Mouse (Mus musculus): ENCODE results near the gene Baz1b. TPM values are rescaled to one million over a fixed set of nuclear protein-coding genes. Genes with fewer than 3 reads are reported as not detected.
"Not testable (repeated sequence)": the region's sequence is repeated elsewhere in the genome, so short reads cannot be mapped to it uniquely, and the experiment has no call there.

The Baz1b gene
- polyA plus RNA-seq, 1 experiment from 2014 or later: 42.9 TPM

DNA sequence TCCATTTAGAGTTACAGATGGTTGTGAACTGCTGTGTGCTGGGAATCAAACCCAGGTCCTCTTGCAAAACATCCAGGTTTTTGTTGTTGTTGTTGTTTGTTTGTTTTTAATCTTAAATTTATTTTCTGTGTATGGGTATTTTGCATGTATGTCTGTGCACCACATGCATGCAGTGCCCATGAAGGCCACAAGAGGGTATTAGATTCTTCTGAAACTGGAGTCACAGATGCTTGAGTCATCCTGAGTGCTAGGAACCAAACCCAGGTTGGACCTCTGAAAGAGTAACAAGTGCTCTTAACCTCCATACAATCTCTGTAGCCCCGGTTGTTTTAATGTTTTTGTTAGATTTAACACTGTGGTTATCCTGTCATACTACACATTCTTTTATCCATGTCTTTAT is 21.1 kb downstream of the Baz1b start:
- Histone ChIP-seq H3K36me3 (peaks cover 75% of the 10 kb centered on the region), H3K9ac (replicated peaks) (no peak overlapping the region), H3K27me3 (no peaks in the 10 kb centered on the region), H3K4me2 (replicated peaks) (no peak overlapping the region), H3K4me3 (no peak overlapping the region), H3K9me3 (no peaks in the 10 kb centered on the region), H3K27ac (replicated peaks) (no peak overlapping the region), H3K4me1 (no peaks in the 10 kb centered on the region)
- ATAC-seq (replicated peaks): no peak
- 93% methylated on average over 1 of the region's 1 CpGs for WGBS

- Histone ChIP-seq H3K27me3 (no peaks in the 10 kb centered on the region), H3K4me2 (replicated peaks) (no peak overlapping the region), H3K27ac (replicated peaks) (no peak overlapping the region), H3K4me3 (no peak overlapping the region), H3K9me3 (no peaks in the 10 kb centered on the region), H3K36me3 (peaks cover 87% of the 10 kb centered on the region), H3K9ac (replicated peaks) (no peak overlapping the region), H3K4me1 (no peaks in the 10 kb centered on the region)
- ATAC-seq (replicated peaks): no peak
- WGBS: 88% methylated on average over 6 of the region's 6 CpGs
Observed at GRCm38 (mm10) chr5:135216871-135217270, 29.8 kb downstream of the Baz1b start.

- no peak for ATAC-seq (replicated peaks)
- Histone ChIP-seq H3K27me3 (no peaks in the 10 kb centered on the region), H3K9ac (replicated peaks) (no peak overlapping the region), H3K4me2 (replicated peaks) (no peak overlapping the region), H3K4me3 (no peak overlapping the region), H3K4me1 (no peaks in the 10 kb centered on the region), H3K9me3 (no peaks in the 10 kb centered on the region), H3K27ac (replicated peaks) (no peak overlapping the region), H3K36me3 (peaks cover 89% of the 10 kb centered on the region)
Observed at GRCm38 (mm10) chr5:135220941-135221340, 33.9 kb downstream of the Baz1b start.

DNA sequence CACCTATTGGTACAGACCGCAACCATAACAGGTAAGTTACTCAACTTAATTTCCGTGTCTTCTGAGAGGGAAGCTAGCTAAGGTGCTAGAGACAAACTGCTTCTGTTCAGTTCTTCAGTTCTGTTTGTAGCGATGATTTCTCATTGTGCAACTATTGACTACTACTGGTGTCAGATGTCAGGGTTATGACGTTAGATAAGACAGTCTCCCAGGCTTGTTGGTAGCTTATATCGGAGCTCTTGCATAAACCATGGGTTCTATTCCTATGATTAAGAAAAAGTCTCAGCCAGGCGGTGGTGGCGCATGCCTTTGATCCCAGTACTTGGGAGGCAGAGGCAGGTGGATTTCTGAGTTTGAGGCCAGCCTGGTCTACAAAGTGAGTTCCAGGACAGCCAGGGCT is 35.0 kb downstream of the Baz1b start:
- WGBS: 94% methylated on average over 7 of the region's 7 CpGs
- Histone ChIP-seq H3K4me3 (no peak overlapping the region), H3K36me3 (peaks cover 85% of the 10 kb centered on the region), H3K27ac (replicated peaks) (no peak overlapping the region), H3K27me3 (no peaks in the 10 kb centered on the region), H3K4me1 (no peaks in the 10 kb centered on the region), H3K9me3 (no peaks in the 10 kb centered on the region), H3K9ac (replicated peaks) (no peak overlapping the region), H3K4me2 (replicated peaks) (no peak overlapping the region)
- ATAC-seq (replicated peaks): no peak

DNA sequence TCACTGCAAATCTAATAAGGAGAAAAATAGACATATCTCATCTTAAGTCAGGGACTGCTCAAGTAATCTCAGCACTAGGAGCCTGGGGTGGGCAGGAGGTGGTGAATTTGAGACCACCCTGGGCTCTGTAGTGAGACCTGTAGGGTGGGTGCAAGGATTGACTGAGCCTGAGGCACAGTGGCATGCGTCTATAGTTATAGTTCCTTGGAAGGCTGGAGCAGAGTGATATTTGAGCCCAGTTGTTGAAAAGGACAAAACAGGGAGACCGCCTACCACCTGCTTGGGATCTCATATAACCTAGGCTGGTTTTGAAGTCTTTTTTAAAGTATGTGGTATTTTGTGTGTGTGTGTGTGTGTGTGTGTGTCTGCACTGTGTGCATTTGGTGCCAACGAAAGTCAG is 37.1 kb downstream of the Baz1b start:
- H3K9me3 ChIP-seq: no peaks in the 10 kb centered on the region

GRCm38 (mm10) chr5:135225879-135226278 is 38.8 kb downstream of the Baz1b start:
- H3K36me3 ChIP-seq: peaks cover 86% of the 10 kb centered on the region
- not testable (repeated sequence) for H3K4me1 ChIP-seq; H3K4me3 ChIP-seq; H3K9ac ChIP-seq (replicated peaks); ATAC-seq (replicated peaks); H3K27me3 ChIP-seq; H3K27ac ChIP-seq (replicated peaks); H3K9me3 ChIP-seq; H3K4me2 ChIP-seq (replicated peaks)
- 92% methylated on average over 4 of the region's 4 CpGs for WGBS

More for the DNA sequence above, 37.1 kb downstream of the Baz1b start:
- Histone ChIP-seq H3K4me2 (replicated peaks) (no peak overlapping the region), H3K27me3 (no peaks in the 10 kb centered on the region), H3K9ac (replicated peaks) (no peak overlapping the region), H3K36me3 (peaks cover 83% of the 10 kb centered on the region), H3K27ac (replicated peaks) (no peak overlapping the region), H3K4me1 (no peaks in the 10 kb centered on the region), H3K4me3 (no peak overlapping the region)
- WGBS: 98% methylated on average over 3 of the region's 3 CpGs
- ATAC-seq (replicated peaks): no peak

- ATAC-seq (replicated peaks): no peak
- WGBS: 86% methylated on average over 4 of the region's 4 CpGs
Observed at GRCm38 (mm10) chr5:135230186-135230585, 43.1 kb downstream of the Baz1b start.

DNA sequence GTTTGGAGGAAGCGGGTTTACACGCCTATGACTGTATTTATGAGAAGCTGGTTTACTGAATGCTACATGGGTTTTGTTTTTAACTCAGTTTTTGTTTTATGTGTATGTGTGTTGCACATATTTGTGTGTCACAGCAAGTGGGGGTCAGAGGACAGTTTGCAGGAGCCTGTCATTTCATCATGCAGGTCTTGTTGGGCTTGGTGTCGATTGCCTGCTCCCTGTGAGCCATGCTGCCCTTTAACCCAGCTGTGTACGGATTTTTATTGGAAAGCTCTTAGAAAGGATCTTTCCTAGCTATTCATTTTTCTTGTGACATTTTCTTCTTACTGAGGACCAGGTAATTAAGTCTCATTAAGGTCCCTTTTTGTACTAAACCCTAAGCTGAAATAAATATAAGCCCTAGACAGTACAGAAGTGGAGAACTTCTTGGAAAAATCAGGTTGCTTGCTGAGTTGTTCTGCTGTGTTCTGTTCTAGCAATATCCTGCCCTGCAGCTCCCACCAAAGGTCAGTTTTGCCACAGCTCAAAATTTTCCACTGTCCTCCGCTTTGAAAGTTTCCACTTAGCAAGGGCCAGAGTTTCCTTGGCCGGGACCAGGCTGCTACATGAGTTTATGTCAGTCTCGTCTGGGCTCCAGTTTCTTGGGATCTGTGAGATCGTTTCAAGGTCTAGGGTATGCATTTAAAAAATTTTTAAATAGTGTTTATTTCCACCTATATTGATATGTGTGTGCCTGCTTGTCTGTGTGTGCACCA is 46.3 kb downstream of the Baz1b start:
- H3K4me3 ChIP-seq: no peak overlapping the region
- 89% methylated on average over 8 of the region's 8 CpGs for WGBS
- H3K27me3 ChIP-seq: no peaks in the 10 kb centered on the region
- H3K4me2 ChIP-seq (replicated peaks): no peak overlapping the region
- no peak overlapping the region for H3K9ac ChIP-seq (replicated peaks)
- H3K4me1 ChIP-seq: no peaks in the 10 kb centered on the region
- no peak for ATAC-seq (replicated peaks)
- peaks cover 94% of the 10 kb centered on the region for H3K36me3 ChIP-seq
- H3K9me3 ChIP-seq: no peaks in the 10 kb centered on the region
- H3K27ac ChIP-seq (replicated peaks): no peak overlapping the region

More at GRCm38 (mm10) chr5:135230186-135230585, 43.1 kb downstream of the Baz1b start:
- Histone ChIP-seq H3K4me3 (no peak overlapping the region), H3K4me1 (no peaks in the 10 kb centered on the region), H3K27ac (replicated peaks) (no peak overlapping the region), H3K4me2 (replicated peaks) (no peak overlapping the region), H3K9ac (replicated peaks) (no peak overlapping the region), H3K27me3 (no peaks in the 10 kb centered on the region), H3K36me3 (peaks cover 88% of the 10 kb centered on the region), H3K9me3 (no peaks in the 10 kb centered on the region)

GRCm38 (mm10) chr5:135236571-135236970 is 49.5 kb downstream of the Baz1b start:
- H3K27ac ChIP-seq (replicated peaks): no peak overlapping the region
- no peak overlapping the region for H3K4me3 ChIP-seq
- no peaks in the 10 kb centered on the region for H3K9me3 ChIP-seq
- ATAC-seq (replicated peaks): no peak
- H3K36me3 ChIP-seq: peaks cover 97% of the 10 kb centered on the region
- H3K9ac ChIP-seq (replicated peaks): no peak overlapping the region
- no peaks in the 10 kb centered on the region for H3K27me3 ChIP-seq
- WGBS: 33% methylated on average over 2 of the region's 2 CpGs
- no peak overlapping the region for H3K4me2 ChIP-seq (replicated peaks)
- no peaks in the 10 kb centered on the region for H3K4me1 ChIP-seq

DNA sequence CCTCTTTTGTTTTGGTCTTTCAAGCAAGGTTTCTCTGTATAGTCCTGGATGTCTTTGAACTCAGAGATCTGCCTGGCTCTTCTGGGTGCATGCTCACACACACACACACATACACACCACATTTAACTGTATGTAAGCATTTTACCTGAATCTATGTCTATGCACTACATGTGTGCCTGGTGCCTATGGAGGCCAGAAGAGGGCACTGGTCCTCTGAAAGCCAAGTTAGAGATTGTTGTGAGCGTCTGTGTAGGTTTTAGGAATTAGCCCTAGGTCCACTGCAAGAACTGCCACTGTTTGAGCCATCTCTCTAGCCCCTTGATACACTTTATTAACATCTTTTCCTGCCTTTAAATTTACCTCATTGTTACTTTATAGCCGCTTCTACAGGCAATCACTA is 51.8 kb downstream of the Baz1b start:
- no peaks in the 10 kb centered on the region for H3K27me3 ChIP-seq
- WGBS: 69% methylated on average over 2 of the region's 2 CpGs
- no peaks in the 10 kb centered on the region for H3K4me1 ChIP-seq
- peaks cover 94% of the 10 kb centered on the region for H3K36me3 ChIP-seq
- H3K4me3 ChIP-seq: no peak overlapping the region
- H3K9me3 ChIP-seq: no peaks in the 10 kb centered on the region
- H3K27ac ChIP-seq (replicated peaks): no peak overlapping the region
- H3K9ac ChIP-seq (replicated peaks): no peak overlapping the region
- ATAC-seq (replicated peaks): no peak
- H3K4me2 ChIP-seq (replicated peaks): no peak overlapping the region

- peaks cover 89% of the 10 kb centered on the region for H3K36me3 ChIP-seq
- H3K4me2 ChIP-seq (replicated peaks): no peak overlapping the region
- no peak overlapping the region for H3K9ac ChIP-seq (replicated peaks)
- H3K4me3 ChIP-seq: no peak overlapping the region
- H3K9me3 ChIP-seq: no peaks in the 10 kb centered on the region
- H3K27me3 ChIP-seq: no peaks in the 10 kb centered on the region
- ATAC-seq (replicated peaks): no peak
- 0 out of 2 replicates have a peak, but pooled peaks cover 5% of the 10 kb centered on the region for H3K4me1 ChIP-seq
- no peak overlapping the region for H3K27ac ChIP-seq (replicated peaks)
- WGBS: 48% methylated on average over 1 of the region's 1 CpGs
Observed at GRCm38 (mm10) chr5:135241474-135241873, 54.4 kb downstream of the Baz1b start.

- ATAC-seq (replicated peaks): no peak
- 78% methylated on average over 12 of the region's 12 CpGs for WGBS
- Histone ChIP-seq H3K27me3 (no peaks in the 10 kb centered on the region), H3K4me2 (replicated peaks) (no peak overlapping the region), H3K4me1 (0 out of 2 replicates have a peak, but pooled peaks cover 5% of the 10 kb centered on the region), H3K27ac (replicated peaks) (no peak overlapping the region), H3K4me3 (no peak overlapping the region), H3K9me3 (no peaks in the 10 kb centered on the region), H3K36me3 (peaks cover 82% of the 10 kb centered on the region), H3K9ac (replicated peaks) (no peak overlapping the region)
Observed at GRCm38 (mm10) chr5:135242136-135242535, 55.1 kb downstream of the Baz1b start.

DNA sequence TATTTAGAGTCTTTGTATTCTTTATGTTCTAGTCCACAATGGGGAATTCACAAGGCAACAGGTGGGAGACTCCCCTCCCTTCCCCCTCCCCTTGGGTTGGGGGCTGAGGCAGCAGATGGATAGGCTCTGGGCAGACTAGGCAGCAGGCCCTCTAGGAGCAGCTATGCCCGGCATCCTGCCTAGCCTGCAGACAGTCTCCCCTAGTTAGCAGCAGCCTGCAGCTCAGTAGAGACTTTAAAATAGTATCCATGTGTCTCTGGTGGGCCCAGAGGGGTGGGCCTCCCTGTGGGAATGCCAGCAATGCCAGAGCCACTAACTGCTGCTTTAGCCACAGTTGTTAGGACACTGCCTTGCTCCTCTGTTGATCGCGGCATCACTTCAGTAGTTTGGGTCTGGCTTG is 55.5 kb downstream of the Baz1b start:
- H3K27me3 ChIP-seq: no peaks in the 10 kb centered on the region
- no peak overlapping the region for H3K9ac ChIP-seq (replicated peaks)
- ATAC-seq (replicated peaks): no peak
- H3K4me2 ChIP-seq (replicated peaks): no peak overlapping the region
- no peak overlapping the region for H3K4me3 ChIP-seq
- H3K36me3 ChIP-seq: peaks cover 78% of the 10 kb centered on the region
- no peak overlapping the region for H3K27ac ChIP-seq (replicated peaks)
- H3K4me1 ChIP-seq: 0 out of 2 replicates have a peak, but pooled peaks cover 5% of the 10 kb centered on the region
- WGBS: 80% methylated on average over 3 of the region's 3 CpGs
- H3K9me3 ChIP-seq: no peaks in the 10 kb centered on the region
